Mouse (Mus musculus) G1E-ER4 (cell line): ENCODE results near the gene Gtf2h3. TPM values are rescaled to one million over a fixed set of nuclear protein-coding genes. Genes with fewer than 3 reads are reported as not detected.

Source experiments
- GATA1 ChIP-seq: IDR thresholded peaks from one replicate; pipeline ENCODE4 v1.8.0; 2012; ENCODE audit warnings: low read length, inconsistent platforms
- polyA plus RNA-seq: library from polyadenylated mRNA; stranded (reverse); fragments of >175 nt; gene quantifications from 2 replicates; pipeline ENCODE4 v1.2.3, GENCODE M21; 2012

Gene Gtf2h3
- polyA plus RNA-seq, result 2.8 and 5.6 TPM in 2 replicates

DNA sequence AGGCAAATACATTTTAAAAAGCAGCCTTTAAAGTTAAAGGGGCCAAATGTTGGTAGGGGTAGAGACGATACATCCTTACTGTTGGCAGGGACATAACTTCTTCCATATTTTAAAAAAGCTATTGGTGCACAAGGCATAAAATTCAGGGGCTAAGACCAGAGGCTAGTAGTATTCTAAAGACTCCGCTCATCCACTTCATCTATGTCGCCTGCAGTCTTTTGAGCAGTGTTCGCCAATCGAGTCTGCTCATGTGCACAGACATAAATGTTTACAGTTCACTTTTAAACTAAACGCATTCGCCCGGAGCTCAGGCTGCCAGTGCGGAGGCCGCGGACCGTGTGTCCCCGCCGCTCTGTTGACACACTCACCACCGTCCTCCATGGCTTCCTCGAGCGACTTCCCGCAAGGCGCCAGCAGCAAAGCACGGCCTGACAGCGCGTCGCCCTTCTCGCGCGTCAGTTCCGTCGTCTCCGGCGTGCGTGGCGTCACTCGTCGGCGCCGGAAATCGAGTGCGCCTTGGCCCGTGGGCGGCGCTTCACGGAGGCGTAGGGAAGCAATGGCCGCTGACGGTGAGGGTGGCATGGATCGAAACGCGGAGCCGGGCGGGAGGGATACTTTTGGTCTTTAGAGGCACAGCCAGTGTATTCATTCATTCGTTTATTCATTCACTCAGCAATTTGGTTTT is at the start of gene Gtf2h3, which contains the start of gene Eif2b1:
TSS of gene Gtf2h3 (plus strand) at position 508 of the 685 bp plus-strand sequence.
TSS of gene Eif2b1 (minus strand) at position 499 of the 685 bp plus-strand sequence.
- no peak for TF ChIP-seq GATA1

GRCm38 (mm10) chr5:124529191-124529651 is 49.7 kb upstream of the Gtf2h3 start:
- no peak for TF ChIP-seq GATA1

DNA sequence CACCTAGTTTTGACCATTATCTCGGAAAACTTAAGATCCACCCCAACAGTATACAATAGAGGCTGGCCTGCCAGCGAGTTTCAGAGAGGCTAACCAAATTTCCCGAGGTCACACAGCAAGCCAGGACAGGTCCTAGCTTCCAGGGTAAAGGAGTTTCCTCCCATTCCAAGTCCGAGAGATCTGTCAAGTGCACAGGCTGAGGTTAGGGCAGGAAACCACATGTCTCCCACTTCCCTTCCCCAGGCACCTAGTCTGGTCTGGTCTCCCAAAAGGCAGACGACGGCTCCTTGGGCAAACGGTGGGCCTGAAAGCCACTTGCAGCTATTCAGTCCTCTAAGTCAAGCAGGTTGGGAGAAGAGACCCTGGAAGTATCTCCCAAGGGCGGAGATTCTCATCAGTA is 49.2 kb upstream of the Gtf2h3 start:
- TF ChIP-seq GATA1, result no peak

DNA sequence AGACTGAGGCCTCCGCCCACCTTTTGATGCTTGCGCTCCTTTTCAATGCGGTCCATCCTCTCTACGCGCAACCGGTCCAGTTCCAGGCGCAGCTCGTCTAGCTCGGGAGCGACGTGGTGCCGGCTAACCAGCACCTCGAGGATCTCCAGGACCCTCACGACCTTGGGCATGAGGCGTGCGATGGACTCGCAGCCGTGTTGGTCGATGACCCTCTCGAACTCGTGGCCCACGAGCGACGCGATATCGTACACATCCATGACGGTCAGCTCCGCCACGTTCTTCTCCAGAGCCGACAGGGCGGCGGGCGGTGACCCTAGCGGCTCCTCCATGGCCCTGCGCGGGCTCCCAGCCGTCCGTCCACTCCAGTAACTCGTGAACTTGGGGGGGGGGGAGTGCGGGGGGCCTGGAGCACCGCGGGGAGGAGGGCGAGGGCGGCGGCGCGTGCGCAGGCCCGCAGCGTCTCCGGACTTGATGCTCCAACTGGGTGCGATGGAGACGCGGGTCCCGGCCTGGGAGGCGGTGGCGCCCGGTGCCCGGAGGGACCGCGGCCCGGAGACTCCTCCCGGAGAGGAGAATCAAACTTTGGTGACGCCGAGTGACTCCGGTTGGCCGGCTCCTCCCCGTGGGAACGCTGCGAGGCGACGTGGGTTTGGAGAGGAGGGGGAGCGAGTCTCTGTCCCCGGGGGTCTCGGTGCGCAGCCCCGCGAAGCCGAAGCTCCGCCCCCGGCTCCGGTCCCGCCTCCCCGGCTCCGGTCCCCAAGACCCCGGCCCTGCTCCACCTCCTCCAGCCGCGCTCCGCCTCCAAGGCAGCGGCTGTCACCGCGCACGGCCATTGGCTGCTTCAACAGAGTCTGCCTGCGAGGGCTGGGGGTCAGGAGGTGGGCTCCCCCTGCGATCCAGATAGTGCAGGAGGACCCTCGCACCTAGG is 48.0 kb upstream of the Gtf2h3 start, which contains the start of gene Rilpl1:
TSS of gene Rilpl1 (minus strand) at position 737 of the 928 bp plus-strand sequence.
- TF ChIP-seq GATA1, result no peak

DNA sequence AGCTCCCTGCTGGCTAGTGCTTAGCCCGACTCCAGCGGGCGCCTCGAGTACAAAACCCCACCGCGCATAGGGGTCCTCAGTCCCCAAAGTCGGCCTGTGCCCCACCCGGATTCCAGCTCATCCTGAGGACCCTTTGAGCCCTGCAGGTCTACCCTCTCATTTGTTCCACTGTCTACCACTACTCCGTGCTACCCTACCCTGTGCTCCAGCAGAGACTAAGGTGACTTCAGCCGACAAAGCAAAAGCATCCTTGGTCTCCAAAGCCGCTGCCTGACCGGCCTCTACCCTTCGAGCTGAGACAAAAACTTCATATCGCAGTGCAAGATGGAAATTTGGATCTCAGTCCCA is 47.4 kb upstream of the Gtf2h3 start:
- no peak for TF ChIP-seq GATA1

GRCm38 (mm10) chr5:124532451-124532850 is 46.5 kb upstream of the Gtf2h3 start:
- no peak for TF ChIP-seq GATA1

DNA sequence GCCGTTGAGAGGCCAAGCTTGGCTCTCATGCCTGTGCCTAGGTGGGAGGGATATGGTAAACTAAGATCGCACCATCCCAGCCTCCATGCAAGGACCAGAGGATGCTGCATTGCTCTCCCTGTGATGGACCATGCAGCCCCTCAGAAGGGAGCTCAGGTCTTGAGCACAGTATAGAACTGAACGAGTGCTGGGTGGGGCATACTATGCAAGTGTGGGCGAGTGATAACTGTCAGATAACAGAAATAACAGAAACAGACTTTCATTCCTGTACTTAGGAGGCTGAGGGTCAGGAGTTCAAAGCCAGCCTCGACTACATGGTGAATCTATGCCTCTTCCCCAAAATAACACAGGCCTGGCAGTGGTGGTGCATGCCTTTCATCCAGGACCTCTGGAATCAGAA is 43.9 kb upstream of the Gtf2h3 start:
- TF ChIP-seq GATA1, result no peak

DNA sequence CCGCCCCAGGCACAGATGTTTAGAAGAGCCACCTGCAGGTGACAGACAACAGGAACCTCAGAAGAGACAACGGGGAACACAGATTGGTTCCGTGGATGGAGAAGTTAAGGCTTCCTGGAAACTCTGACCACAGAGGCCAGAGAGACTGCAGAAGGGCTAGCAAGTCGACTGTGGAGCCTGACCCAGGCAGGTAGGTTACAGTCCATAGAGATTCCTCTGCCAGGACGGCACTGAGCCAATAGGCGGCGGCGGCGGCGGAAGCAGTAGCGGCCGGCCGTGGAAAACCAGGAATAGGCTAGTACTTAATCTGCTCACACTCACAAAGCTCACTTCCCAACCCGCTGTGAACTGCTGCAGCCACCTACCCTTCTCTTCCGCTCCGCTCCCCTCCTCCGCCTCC is 42.2 kb upstream of the Gtf2h3 start:
- no peak for TF ChIP-seq GATA1

DNA sequence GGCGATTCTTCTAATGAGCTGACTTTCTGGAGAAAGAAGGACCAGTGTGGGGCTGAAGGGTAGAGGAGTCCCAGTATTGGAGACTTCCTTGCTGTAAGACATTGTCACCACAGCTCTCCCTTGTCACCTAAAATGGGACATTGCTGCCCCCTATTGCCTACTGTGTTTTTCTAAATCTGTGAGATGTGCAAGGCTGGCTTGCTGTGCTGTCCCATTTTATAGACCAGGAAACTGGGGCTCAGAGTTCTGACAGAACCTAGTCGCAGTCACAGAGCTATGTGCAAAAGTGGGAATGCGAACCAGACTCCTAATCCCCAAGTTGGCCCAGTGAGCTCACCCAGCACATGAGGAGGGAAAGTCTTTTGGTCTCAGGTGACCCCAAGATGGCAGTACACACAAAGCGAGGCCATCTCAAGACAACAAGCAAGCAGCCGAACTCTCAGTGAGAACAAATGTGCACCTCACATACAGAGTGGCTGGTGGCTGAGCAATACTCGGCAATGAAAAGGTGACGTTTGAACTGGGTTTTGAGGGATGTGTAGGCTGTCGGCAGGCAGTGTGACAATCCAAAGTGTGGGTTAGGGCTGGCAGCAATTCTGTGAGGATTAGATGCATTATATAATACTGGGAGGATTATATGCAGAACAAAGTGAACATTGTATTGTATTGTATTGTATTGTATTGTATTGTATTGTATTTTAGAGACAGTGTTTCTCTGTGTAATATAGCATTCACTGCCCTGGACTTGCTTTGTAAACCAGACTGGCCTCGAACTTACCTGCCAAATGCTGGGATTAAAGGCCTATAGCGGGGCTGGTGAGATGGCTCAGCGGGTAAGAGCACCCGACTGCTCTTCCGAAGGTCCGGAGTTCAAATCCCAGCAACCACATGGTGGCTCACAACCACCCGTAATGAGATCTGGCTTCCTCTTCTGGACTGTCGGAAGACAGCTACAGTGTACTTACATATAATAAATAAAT is 39.8 kb upstream of the Gtf2h3 start:
- no peak for TF ChIP-seq GATA1

DNA sequence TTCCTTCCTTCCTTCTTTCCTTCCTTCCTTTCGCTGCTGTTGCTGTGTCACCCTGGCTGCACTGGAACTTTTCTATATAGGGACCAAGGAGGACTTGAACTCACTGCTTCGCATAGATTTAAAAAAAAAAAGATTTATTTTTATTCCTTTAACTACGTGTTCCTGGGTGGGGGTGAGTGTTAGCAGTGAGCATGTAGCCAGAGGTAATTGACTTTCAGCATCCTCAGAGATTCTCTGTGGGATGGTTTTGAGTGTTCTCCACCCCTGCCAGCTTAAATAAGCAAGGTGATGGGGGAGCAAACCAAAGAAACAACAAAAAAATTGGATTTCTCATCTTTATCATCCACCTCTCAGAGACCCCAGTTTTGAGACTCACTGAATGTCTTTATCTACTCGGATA is 39.0 kb upstream of the Gtf2h3 start:
- no peak for TF ChIP-seq GATA1

GRCm38 (mm10) chr5:124540383-124540786 is 38.6 kb upstream of the Gtf2h3 start, which contains the start of gene Tmed2:
Gene Tmed2 (plus strand): TSS chr5:124540695.
- no peak for TF ChIP-seq GATA1

GRCm38 (mm10) chr5:124540905-124541601 is 37.9 kb upstream of the Gtf2h3 start:
- TF ChIP-seq GATA1, result no peak

DNA sequence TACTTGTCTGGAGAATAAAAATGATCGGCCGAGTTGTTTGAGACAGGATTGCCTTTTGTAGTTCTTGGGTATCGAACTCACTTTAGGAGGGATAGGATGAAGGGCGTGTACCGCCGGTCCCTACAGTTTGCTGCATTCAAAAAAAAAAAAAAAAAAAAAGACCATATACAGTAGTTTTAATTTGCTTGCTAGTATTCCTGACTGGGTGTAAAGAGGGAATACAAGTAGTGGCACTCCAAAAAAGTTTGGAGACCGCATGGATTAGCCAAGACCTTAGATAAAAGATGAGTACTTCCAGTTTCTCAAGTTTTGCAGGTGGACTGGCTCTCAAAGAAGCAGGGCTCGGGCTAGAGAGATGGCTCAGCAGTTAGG is 37.4 kb upstream of the Gtf2h3 start:
- no peak for TF ChIP-seq GATA1

- no peak for TF ChIP-seq GATA1
Measured at GRCm38 (mm10) chr5:124552094-124552472, 26.9 kb upstream of the Gtf2h3 start.
